Mouse (Mus musculus): ENCODE results near the gene Wbp11.
A peak's percentile ranks its signal among the peaks of the same experiment; 100 is the strongest.

- TF ChIP-seq POLR2A (IDR thresholded peaks at IDR 0.05; ENCODE audit: low read depth, low read length) (peak; percentile 47), CTCF (conservative IDR thresholded peaks at IDR 0.05; ENCODE audit: insufficient read depth, insufficient read length, low read depth, low read length) (no peak)
Measured at GRCm38 (mm10) chr6:136808014-136808417, 20.0 kb downstream of the Wbp11 start, which contains the start of gene H2afj.

Measured in kidney, adult 2 months (tissue).